Mouse (Mus musculus): Measurements from ENCODE around the gene Srcap. TPM values are rescaled to one million over a fixed set of nuclear protein-coding genes. Genes with fewer than 3 reads are reported as not detected.
A peak's percentile ranks its signal among the peaks of the same experiment; 100 is the strongest.
"Not testable (repeated sequence)": the region's sequence is repeated elsewhere in the genome, so short reads cannot be mapped to it uniquely, and the experiment has no call there.

Gene Srcap
- 100 to 1,000 TPM; 118 to 127 TPM for total RNA-seq (2021)
- long read RNA-seq, experiment 1, partial matches to known transcripts, result 2 of 4 reads
- long read RNA-seq, experiment 1, other reads (novel, unspliced or antisense), result 0 of 4 reads
- long read RNA-seq, experiment 2, partial matches to known transcripts, result 5 of 8 reads
- long read RNA-seq, experiment 2, other reads (novel, unspliced or antisense), result 1 of 8 reads

- peak within 1 kb of the TSS; percentile 100 for H3K27ac ChIP-seq
- peak; percentile 94 to 97 for DNase-seq (ENCODE audit: low spot score in 2 of 2)
- no peak for TF ChIP-seq CTCF (conservative IDR thresholded peaks at IDR 0.05)
- H3K4me3 ChIP-seq, result peak within 1 kb of the TSS; percentile 57
Observed at GRCm38 (mm10) chr7:127511808-127512230, at the start of gene Srcap. TSS of gene Srcap (plus strand) at chr7:127511983.

DNA sequence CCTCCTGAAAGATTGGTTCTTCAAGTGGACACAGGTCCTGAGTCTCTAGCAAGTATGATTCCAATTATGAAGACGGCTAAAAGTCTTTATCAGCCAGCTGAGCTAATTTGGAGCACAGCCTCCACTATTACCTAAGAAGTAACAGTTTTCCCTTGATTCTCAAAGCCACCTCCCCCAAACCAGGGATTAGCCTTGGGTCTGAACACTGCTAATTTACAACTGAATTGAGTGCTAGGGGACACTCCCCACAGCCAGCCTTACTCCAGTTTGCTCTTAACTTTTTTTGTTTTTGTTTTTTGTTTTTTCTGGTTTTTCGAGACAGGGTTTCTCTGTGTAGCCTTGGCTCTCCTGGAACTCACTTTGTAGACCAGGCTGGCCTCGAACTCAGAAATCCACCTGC lies 46.6 kb upstream of the Srcap start:
- no peak for DNase-seq (ENCODE audit: low spot score in 2 of 2)
- no peak for TF ChIP-seq CTCF (conservative IDR thresholded peaks at IDR 0.05)
- Histone ChIP-seq H3K27ac (no peak overlapping the region), H3K4me3 (no peak overlapping the region)

- DNase-seq (ENCODE audit: low spot score in 2 of 2); H3K4me3 ChIP-seq; H3K27ac ChIP-seq: not testable (repeated sequence)
Observed at GRCm38 (mm10) chr7:127465670-127466069, 46.1 kb upstream of the Srcap start.

DNA sequence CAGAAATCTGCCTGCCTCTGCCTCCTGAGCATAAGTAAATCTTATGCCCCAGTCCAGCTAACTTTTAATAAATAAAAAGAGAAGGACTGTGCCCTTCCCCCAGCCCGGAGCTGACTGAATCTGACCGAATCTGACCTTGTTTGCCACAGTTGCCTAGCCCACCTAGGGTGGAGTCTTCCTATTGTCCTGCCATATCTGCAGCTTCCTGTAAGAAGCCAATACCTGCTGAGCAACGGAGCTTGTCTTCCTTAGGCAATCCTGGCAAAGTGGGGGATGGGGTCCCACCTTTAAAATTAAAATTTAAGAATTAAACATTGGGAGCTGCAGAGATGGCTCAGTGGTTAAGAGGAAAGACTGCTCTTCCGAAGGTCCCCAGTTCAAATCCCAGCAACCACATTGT lies 45.2 kb upstream of the Srcap start:
- no peak for TF ChIP-seq CTCF (conservative IDR thresholded peaks at IDR 0.05)
- DNase-seq (ENCODE audit: low spot score in 2 of 2), result no peak

DNA sequence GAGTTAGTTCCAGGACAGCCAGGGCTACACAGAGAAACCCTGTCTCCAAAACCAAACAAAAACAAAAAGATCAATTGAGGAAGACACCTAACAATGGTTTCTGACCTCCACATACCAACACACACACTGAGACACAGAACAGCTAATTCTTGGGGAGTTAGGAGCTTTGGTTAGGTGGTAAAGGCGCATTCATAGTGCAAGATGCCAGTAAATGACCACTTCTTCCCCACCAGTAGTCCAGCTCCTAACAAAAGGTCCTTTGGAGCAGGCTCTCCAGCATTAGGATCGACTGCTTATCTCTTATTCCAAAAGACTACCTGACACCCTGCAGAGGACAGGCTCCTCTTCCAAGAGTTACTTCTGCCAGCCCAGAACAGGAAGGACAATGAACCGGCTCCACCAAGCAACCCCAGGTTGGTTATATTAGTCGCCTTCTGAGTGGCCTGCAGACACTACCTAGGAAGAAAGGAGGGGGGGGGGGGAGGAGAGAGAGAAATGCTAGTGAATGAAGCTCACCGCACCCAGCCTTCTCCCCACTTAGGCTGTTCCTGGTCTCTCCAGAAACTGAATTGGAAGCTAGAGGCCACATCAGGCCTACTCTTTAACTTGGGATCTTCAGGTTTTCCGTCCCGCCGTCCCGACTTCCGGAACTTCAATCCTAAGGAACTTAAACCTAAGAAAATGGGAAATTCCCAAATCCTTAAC lies 41.6 kb upstream of the Srcap start:
- Histone ChIP-seq H3K4me3 (peak overlapping the region; percentile 87), H3K27ac (peak overlapping the region; percentile 99)
- peak in 1 of 2 experiments; percentile 15 for DNase-seq (ENCODE audit: low spot score in 2 of 2)
- TF ChIP-seq CTCF (conservative IDR thresholded peaks at IDR 0.05), result no peak

More for the DNA sequence above, 45.2 kb upstream of the Srcap start:
- Histone ChIP-seq H3K27ac (no peak overlapping the region), H3K4me3 (no peak overlapping the region)

GRCm38 (mm10) chr7:127470743-127471645 lies 40.8 kb upstream of the Srcap start:
- H3K4me3 ChIP-seq, result peak overlapping the region; percentile 87
- no peak for TF ChIP-seq CTCF (conservative IDR thresholded peaks at IDR 0.05)
- DNase-seq (ENCODE audit: low spot score in 2 of 2), result peak; percentile 88 to 97
- H3K27ac ChIP-seq, result peak overlapping the region; percentile 99

DNA sequence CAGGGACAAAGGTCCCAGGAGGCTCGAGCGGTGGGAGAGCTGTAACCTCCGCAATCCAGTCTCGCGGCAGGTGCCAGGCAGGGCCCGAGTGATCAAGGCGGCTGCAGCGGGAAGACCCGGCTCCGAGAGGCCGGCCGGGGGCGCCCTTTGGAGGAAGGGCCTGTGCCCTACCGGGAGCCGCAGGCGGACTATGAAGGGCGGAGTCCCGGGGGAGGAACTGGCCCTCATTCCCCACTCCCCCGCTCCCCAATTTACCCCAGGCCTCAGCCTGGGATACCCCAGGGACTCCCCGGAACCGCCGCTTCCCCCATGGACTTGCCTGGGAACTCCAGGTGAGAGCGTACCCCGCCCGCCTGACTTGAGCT lies 40.2 kb upstream of the Srcap start:
- TF ChIP-seq CTCF (conservative IDR thresholded peaks at IDR 0.05), result peak; percentile 33
- no peak for DNase-seq (ENCODE audit: low spot score in 2 of 2)
- peak overlapping the region; percentile 99 for H3K27ac ChIP-seq
- peak overlapping the region; percentile 87 for H3K4me3 ChIP-seq

GRCm38 (mm10) chr7:127472060-127472459 lies 39.7 kb upstream of the Srcap start:
- no peak for TF ChIP-seq CTCF (conservative IDR thresholded peaks at IDR 0.05)
- peak overlapping the region; percentile 99 for H3K27ac ChIP-seq
- DNase-seq (ENCODE audit: low spot score in 2 of 2), result no peak
- peak overlapping the region; percentile 87 for H3K4me3 ChIP-seq

- peak; percentile 52 for TF ChIP-seq CTCF (conservative IDR thresholded peaks at IDR 0.05)
- Histone ChIP-seq H3K4me3 (no peak overlapping the region), H3K27ac (no peak overlapping the region)
- no peak for DNase-seq (ENCODE audit: low spot score in 2 of 2)
Observed at GRCm38 (mm10) chr7:127473705-127474104, 38.1 kb upstream of the Srcap start.

DNA sequence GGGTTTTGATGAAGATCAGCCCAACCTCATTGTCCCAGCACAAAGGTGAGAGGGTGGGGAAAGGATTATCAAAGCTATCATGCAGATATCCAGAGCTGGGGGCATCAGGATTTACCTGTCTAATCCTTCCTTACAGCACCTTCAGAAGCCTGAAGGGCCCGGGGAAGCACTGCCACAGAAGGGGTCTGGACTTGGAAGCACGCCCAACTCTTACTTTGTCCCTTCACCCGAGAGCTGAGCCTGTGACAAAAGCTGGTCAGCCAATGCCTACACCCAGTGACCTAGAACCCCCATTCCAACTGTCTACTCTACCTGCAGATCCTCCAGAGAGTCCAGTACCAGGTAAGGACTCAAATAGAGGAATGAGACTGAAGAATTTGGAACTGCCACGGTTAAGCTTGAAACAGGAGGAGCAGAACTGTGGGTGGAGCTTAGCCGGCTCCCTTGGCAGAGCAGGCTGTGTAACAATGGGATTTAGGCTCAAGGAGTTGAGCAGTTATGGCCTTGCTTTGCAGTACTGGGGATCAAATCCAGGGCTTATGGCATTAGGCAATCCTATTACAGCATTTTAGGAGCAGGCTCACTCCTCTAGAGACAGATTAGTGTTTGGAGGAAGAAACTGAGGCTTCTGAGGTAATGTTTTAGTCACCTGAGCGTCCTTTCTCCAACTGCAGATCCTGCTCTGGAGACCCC lies 37.3 kb upstream of the Srcap start:
- Histone ChIP-seq H3K27ac (no peak overlapping the region), H3K4me3 (no peak overlapping the region)
- no peak for TF ChIP-seq CTCF (conservative IDR thresholded peaks at IDR 0.05)
- no peak for DNase-seq (ENCODE audit: low spot score in 2 of 2)

DNA sequence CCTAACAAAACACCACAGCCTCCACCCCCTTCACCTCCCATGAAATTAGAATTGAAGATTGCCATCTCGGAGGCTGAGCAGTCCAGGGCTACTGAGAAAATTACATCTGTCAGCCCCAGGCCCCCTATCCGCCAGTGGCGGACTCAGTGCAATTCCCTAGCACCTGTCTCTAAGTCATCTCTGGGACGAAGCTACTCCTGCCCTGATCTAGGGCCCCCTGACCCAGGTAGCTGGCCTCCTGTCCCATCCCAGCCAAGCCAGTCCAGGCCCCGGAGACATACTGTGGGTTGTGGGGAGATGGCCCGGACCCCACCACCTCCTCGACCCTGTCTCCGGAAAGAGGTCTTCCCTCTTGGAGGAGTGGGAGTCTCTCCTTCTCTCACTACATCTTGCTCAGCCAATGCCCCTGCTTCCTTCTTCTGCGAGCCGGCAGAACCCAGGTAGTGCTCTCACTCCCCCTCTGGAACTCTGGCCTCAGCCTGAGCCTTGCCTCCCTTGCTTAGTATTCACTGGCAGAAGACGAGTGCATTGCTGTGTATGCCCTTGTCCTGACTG lies 36.5 kb upstream of the Srcap start:
- H3K27ac ChIP-seq, result no peak overlapping the region
- no peak for TF ChIP-seq CTCF (conservative IDR thresholded peaks at IDR 0.05)
- DNase-seq (ENCODE audit: low spot score in 2 of 2), result no peak
- H3K4me3 ChIP-seq, result no peak overlapping the region

GRCm38 (mm10) chr7:127476336-127476735 lies 35.4 kb upstream of the Srcap start:
- DNase-seq (ENCODE audit: low spot score in 2 of 2), result no peak
- TF ChIP-seq CTCF (conservative IDR thresholded peaks at IDR 0.05), result no peak

More at GRCm38 (mm10) chr7:127476336-127476735, 35.4 kb upstream of the Srcap start:
- Histone ChIP-seq H3K27ac (no peak overlapping the region), H3K4me3 (no peak overlapping the region)
